Mouse (Mus musculus) forebrain, embryonic 14.5 days (tissue): Measurements from ENCODE around the gene Ttf2. TPM values are rescaled to one million over a fixed set of nuclear protein-coding genes. Genes with fewer than 3 reads are reported as not detected.

Experiments
- ATAC-seq: fragments of 200-750 bp; cut with Nextera tagmentation; 2 replicates; pipeline ENCODE4 v1.8.0; 2017; ENCODE audit warnings: mild to moderate bottlenecking, moderate library complexity
- DNase-seq: peaks from one replicate; pipeline ENCODE4 v3.0.0-alpha.2; 2015; ENCODE audit warnings: low spot score
- H3K27ac ChIP-seq: fragments of 300-500 bp; sonication (generic); 2 replicates; pipeline ENCODE4 v1.5.1; 2014; ENCODE audit warnings: low read depth, mild to moderate bottlenecking, control low read depth, low read length, moderate library complexity
- H3K27me3 ChIP-seq: fragments of 300-500 bp; sonication (generic); replicated peaks from 2 replicates; pipeline ENCODE4 v1.6.1; 2014; ENCODE audit warnings: low read length, control low read depth, mixed read lengths; ENCODE audit not compliant: control insufficient read depth, insufficient read depth
- H3K36me3 ChIP-seq: fragments of 300-500 bp; sonication (generic); 2 replicates; pipeline ENCODE4 v1.6.1; 2014; ENCODE audit warnings: low read length, control low read depth; ENCODE audit not compliant: control insufficient read depth, insufficient read depth
- H3K4me1 ChIP-seq: fragments of 300-500 bp; sonication (generic); 2 replicates; pipeline ENCODE4 v1.6.1; 2014; ENCODE audit warnings: antibody characterized with exemption, low read length, control low read depth; ENCODE audit not compliant: control insufficient read depth, insufficient read depth
- H3K4me2 ChIP-seq: fragments of 300-500 bp; sonication (generic); 2 replicates; pipeline ENCODE4 v1.6.1; 2014; ENCODE audit warnings: mild to moderate bottlenecking, control low read depth, low read length
- H3K4me3 ChIP-seq: fragments of 300-500 bp; sonication (generic); 2 replicates; pipeline ENCODE4 v1.5.1; 2014; ENCODE audit warnings: low read depth, low read length, control low read depth
- H3K9ac ChIP-seq: fragments of 300-500 bp; sonication (generic); 2 replicates; pipeline ENCODE4 v1.6.1; 2014; ENCODE audit warnings: mild to moderate bottlenecking, low read length, control low read depth, moderate library complexity
- H3K9me3 ChIP-seq: fragments of 300-500 bp; sonication (generic); replicated peaks from 2 replicates; pipeline ENCODE4 v1.6.1; 2016; ENCODE audit warnings: low read length, control low read depth, mixed read lengths; ENCODE audit not compliant: control insufficient read depth
- WGBS: fragments of 180-500 bp; shearing (Covaris S2); extraction: QIAGEN DNeasy Blood & Tissue Kit; methylation state at CpG from one replicate; pipeline ENCODE4 v1.1.7; 2014; 5-methylcytosine and 5-hydroxymethylcytosine counted together
- polyA plus RNA-seq: library from polyadenylated mRNA; unstranded; fragments of >200 nt; fragmentation: Nextera tagmentation; extraction: Ambion mirVana; gene quantifications from 2 replicates; pipeline ENCODE4 v1.2.1, GENCODE M21; 2014

Gene Ttf2
- polyA plus RNA-seq, 1 experiment from 2014 or later: 8.6 TPM

DNA sequence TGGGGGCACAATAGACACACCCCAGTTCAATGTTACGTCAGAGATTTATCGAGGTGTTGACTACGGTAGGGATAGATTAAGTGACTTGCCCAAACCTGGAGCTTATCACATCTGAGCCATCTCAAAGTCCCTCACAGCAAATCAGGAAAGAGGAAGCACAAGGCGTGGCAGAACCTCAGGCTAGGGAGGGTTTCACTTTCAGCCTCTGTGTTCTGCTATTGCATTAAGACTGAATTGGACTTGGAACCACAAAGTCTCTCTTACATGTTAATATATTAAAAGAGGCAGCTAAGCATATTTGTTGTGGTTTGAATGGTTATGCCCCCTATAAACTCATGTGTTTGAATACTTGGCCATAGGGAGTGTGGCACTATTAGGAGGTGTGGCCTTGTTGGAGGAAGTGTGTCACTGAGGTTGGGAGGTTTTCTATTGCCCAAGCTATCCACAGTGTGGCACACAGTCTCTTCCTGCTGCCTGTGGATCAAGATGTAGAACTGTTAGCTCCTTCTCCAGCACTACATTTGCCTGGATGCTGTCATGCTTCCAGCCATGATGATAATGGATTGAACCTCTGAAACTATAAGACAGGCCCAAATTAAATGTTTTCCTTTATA, 41.2 kb upstream of the Ttf2 start:
- H3K27me3 ChIP-seq: no peaks in the 10 kb centered on the region
- no peaks in the 10 kb centered on the region for H3K36me3 ChIP-seq
- no peak overlapping the region for H3K9ac ChIP-seq
- H3K4me3 ChIP-seq: no peak overlapping the region
- no peaks in the 10 kb centered on the region for H3K9me3 ChIP-seq
- no peak for ATAC-seq
- WGBS: 94% methylated on average over 4 of the region's 4 CpGs
- no peak overlapping the region for H3K4me2 ChIP-seq
- DNase-seq: no peak
- H3K4me1 ChIP-seq: peaks cover 16% of the 10 kb centered on the region
- no peak overlapping the region for H3K27ac ChIP-seq

DNA sequence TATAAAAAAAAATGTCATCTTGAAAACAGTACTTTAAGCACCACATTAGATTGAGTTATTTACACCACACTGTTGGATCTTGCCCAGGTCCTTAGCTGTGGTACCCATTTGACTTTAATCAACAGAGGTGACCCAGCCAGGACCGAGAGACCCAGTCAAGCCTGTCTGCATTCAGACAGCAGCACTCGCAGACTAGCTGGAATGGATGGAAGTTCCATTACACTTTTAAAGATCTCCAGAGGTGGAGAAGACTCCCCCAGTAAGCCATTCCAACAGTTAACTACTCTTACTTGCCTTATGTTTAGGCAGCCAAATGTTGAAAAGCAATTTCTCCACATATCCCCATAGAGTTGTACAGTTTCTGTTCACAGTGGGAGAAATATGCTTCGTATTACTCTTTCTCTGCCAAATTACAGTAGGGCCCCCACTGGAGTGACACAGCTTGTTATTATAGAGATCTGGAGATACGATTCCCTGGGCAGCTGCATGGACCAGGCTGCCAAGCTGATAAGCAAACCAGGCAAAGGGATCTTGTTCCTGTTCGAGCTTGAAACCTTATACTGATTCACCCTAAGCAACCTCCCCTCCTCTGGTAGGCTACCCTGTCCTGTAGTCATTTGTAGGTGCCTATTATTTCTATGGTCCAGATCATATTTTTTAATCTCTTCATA, 37.8 kb upstream of the Ttf2 start:
- H3K4me1 ChIP-seq: 0 out of 2 replicates have a peak, but pooled peaks cover 3% of the 10 kb centered on the region
- 82% methylated on average over 5 of the region's 5 CpGs for WGBS
- no peaks in the 10 kb centered on the region for H3K9me3 ChIP-seq
- DNase-seq (no peak), ATAC-seq (no peak)
- no peak overlapping the region for H3K4me3 ChIP-seq
- no peak overlapping the region for H3K9ac ChIP-seq
- H3K36me3 ChIP-seq: no peaks in the 10 kb centered on the region
- no peak overlapping the region for H3K27ac ChIP-seq
- no peaks in the 10 kb centered on the region for H3K27me3 ChIP-seq
- no peak overlapping the region for H3K4me2 ChIP-seq

GRCm38 (mm10) chr3:101005392-101005791, 35.9 kb upstream of the Ttf2 start:
- no peaks in the 10 kb centered on the region for H3K9me3 ChIP-seq
- H3K27me3 ChIP-seq: no peaks in the 10 kb centered on the region
- no peak overlapping the region for H3K4me2 ChIP-seq
- ATAC-seq (no peak), DNase-seq (no peak)
- 72% methylated on average over 6 of the region's 6 CpGs for WGBS
- H3K4me1 ChIP-seq: no peaks in the 10 kb centered on the region
- no peak overlapping the region for H3K9ac ChIP-seq
- no peaks in the 10 kb centered on the region for H3K36me3 ChIP-seq
- no peak overlapping the region for H3K27ac ChIP-seq
- H3K4me3 ChIP-seq: no peak overlapping the region

GRCm38 (mm10) chr3:101003575-101004356, 34.3 kb upstream of the Ttf2 start:
- no peaks in the 10 kb centered on the region for H3K4me1 ChIP-seq
- H3K9me3 ChIP-seq: no peaks in the 10 kb centered on the region
- no peak overlapping the region for H3K9ac ChIP-seq
- H3K27ac ChIP-seq: no peak overlapping the region
- DNase-seq: no peak
- no peak overlapping the region for H3K4me3 ChIP-seq
- H3K36me3 ChIP-seq: no peaks in the 10 kb centered on the region
- ATAC-seq: no peak
- 89% methylated on average over 15 of the region's 15 CpGs for WGBS
- H3K27me3 ChIP-seq: no peaks in the 10 kb centered on the region
- H3K4me2 ChIP-seq: no peak overlapping the region

DNA sequence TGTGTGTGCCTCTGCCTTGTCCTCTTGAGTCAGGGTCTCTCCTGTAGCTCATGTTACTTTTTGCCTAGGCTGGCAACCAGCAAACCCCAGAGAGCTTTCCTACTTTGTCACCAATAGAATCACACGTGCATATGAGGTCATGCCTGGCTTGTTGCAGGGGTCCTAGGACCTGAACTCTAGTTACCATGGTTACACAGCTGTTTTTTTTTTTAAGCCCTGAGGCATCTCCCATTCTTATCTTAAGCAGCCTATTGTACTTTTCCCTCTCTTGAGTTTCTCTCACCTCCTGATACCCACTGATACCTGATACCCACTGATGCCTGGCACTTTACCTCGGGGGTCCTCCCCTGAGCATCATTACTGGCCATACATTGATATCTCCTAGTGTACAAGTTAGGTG, 30.3 kb upstream of the Ttf2 start:
- WGBS: 28% methylated on average over 2 of the region's 2 CpGs
- no peak overlapping the region for H3K27ac ChIP-seq
- no peak overlapping the region for H3K4me2 ChIP-seq
- ATAC-seq: no peak
- H3K36me3 ChIP-seq: no peaks in the 10 kb centered on the region
- DNase-seq: no peak
- no peaks in the 10 kb centered on the region for H3K4me1 ChIP-seq
- no peak overlapping the region for H3K9ac ChIP-seq
- H3K4me3 ChIP-seq: no peak overlapping the region
- H3K27me3 ChIP-seq: no peaks in the 10 kb centered on the region
- H3K9me3 ChIP-seq: no peaks in the 10 kb centered on the region

DNA sequence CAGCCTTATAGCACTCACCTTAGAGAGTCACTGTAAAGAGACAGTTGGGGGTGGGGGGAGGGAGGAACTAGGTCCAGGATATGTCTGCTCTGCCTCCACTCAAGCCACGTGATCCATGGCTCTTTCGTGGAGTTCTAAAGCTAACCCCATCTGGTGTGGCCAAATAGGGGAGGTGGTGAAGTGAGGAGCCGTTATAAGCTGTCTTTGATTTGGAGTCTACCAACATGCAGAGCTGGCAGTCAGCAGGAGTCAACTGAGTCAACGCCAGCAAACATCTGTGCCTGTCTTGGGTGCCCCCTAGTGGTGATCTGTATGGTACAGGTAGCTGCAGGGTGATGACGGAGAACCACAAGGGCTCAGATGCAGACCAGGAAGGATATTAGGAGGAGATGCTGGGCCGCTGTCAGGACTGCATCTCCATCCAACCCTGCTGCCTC, 29.5 kb upstream of the Ttf2 start:
- DNase-seq (peak; percentile 71), ATAC-seq (peak; percentile 63)
- no peaks in the 10 kb centered on the region for H3K27me3 ChIP-seq
- no peaks in the 10 kb centered on the region for H3K9me3 ChIP-seq
- no peak overlapping the region for H3K4me2 ChIP-seq
- H3K4me1 ChIP-seq: no peaks in the 10 kb centered on the region
- no peak overlapping the region for H3K4me3 ChIP-seq
- no peak overlapping the region for H3K27ac ChIP-seq
- no peaks in the 10 kb centered on the region for H3K36me3 ChIP-seq
- no peak overlapping the region for H3K9ac ChIP-seq
- WGBS: 19% methylated on average over 6 of the region's 6 CpGs

DNA sequence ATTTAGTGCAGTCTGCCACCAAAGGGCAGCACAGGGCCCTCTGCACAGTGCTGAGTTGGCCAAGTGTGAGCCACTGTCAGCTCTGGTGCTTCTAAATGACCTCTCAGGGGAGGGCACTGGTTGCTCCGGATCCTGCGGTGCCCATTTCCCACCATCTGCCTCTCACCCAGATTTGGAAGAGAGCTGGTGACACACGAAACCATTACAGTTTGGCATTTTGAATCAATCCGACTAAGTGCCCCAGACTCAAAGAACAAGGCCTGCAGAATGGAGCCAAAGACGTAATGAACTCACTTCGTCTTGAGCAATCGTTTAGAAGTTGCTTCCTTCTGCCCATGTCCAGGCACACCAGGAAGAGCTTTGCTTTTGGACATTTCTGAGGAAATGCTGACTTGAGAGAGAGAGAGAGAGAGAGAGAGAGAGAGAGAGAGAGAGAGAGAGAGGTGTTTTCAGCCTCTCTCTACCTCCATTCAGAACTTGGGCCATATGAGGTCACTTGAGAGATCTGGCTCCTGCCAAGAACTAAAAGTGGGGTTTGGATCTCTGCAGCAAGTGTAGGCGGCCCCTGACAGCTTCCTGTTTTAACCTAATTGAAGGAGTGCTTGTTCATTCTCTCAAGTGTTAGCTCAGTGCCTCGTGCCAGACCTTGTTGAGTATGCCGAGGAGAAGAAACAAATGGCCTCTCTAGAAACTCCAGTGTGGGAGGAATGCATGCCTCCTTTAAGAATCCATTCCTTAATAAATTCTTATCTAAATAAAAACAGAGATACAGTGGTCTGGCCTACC, 28.5 kb upstream of the Ttf2 start:
- no peak overlapping the region for H3K4me3 ChIP-seq
- H3K36me3 ChIP-seq: no peaks in the 10 kb centered on the region
- no peak overlapping the region for H3K27ac ChIP-seq
- no peaks in the 10 kb centered on the region for H3K27me3 ChIP-seq
- no peaks in the 10 kb centered on the region for H3K9me3 ChIP-seq
- no peak overlapping the region for H3K9ac ChIP-seq
- WGBS: 78% methylated on average over 10 of the region's 10 CpGs
- no peaks in the 10 kb centered on the region for H3K4me1 ChIP-seq
- ATAC-seq (peak; percentile 16; the same call in 1 of the 2 replicates), DNase-seq (peak; percentile 35)
- H3K4me2 ChIP-seq: no peak overlapping the region

GRCm38 (mm10) chr3:100994252-100994651, 24.8 kb upstream of the Ttf2 start:
- 71% methylated on average over 4 of the region's 4 CpGs for WGBS
- Histone ChIP-seq H3K27me3 (no peaks in the 10 kb centered on the region), H3K4me2 (no peak overlapping the region), H3K4me1 (peaks cover 2% of the 10 kb centered on the region), H3K36me3 (no peaks in the 10 kb centered on the region), H3K27ac (no peak overlapping the region), H3K9ac (no peak overlapping the region), H3K9me3 (no peaks in the 10 kb centered on the region), H3K4me3 (no peak overlapping the region)
- ATAC-seq (no peak), DNase-seq (no peak)
